Mouse (Mus musculus) heart, postnatal 10 days (tissue): ENCODE results near the gene Sipa1l2. TPM values are rescaled to one million over a fixed set of nuclear protein-coding genes. Genes with fewer than 3 reads are reported as not detected.
"Not testable (repeated sequence)": the region's sequence is repeated elsewhere in the genome, so short reads cannot be mapped to it uniquely, and the experiment has no call there.

Experiments
- DNase-seq, 2 experiments: peaks; one replicate each; pipeline ENCODE4 v3.0.0; 2021
- intact Hi-C: fragments of 180-260 bp; cut with DNase I; formaldehyde crosslinking; loops from one replicate; pipeline ENCODE4 v1.15.1; 2025
- total RNA-seq, 2 experiments: library from RNA; stranded (reverse); gene quantifications; 2 replicates each; pipeline ENCODE4 v1.2.3; 2021

The Sipa1l2 gene
- total RNA-seq, 2 experiments from 2014 or later, result 52.7 to 67.3 TPM

DNA sequence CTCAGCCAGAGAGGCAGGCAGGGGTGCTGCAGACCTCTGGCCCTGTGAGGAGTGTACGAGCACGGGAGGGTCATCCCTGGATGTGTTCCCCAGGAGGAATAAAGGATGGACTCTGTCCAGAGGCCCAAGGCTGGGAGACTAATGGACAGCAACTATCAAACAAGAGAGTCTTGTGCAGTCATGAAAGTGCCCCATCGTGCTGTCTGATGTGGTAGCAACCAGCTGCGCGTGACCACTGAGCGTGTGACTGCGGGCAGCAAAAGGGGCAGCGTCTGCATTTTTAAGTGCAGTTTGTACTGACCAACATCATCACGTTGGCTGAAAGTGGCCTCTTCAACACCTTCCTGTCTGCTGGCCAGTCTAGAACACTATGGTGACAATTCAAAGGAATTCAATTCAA lies 23.7 kb downstream of the Sipa1l2 start:
- no peak for DNase-seq
- intact Hi-C loops, result no loop called here

- intact Hi-C loops, result no loop called here
- no peak for DNase-seq
These were observed 26.6 kb downstream of the Sipa1l2 start for GRCm38 (mm10) chr8:125542893-125543613.

- DNase-seq, result peak; percentile 68 to 77
- intact Hi-C loops, result no loop called here
These were observed 30.3 kb downstream of the Sipa1l2 start for GRCm38 (mm10) chr8:125539056-125540013.

GRCm38 (mm10) chr8:125538265-125538664 lies 31.3 kb downstream of the Sipa1l2 start:
- peak; percentile 70 to 74 for DNase-seq
- intact Hi-C loops, result no loop called here

- intact Hi-C loops, result no loop called here
- peak; percentile 65 to 75 for DNase-seq
These were observed 35.9 kb downstream of the Sipa1l2 start for GRCm38 (mm10) chr8:125533709-125534108.

GRCm38 (mm10) chr8:125532953-125533352 lies 36.7 kb downstream of the Sipa1l2 start:
- intact Hi-C loops, result no loop called here
- peak in 1 of 2 experiments; percentile 45 for DNase-seq

- intact Hi-C loops, result no loop called here
These were observed 37.4 kb downstream of the Sipa1l2 start for GRCm38 (mm10) chr8:125532177-125532576.

GRCm38 (mm10) chr8:125531640-125532039 lies 38.0 kb downstream of the Sipa1l2 start:
- no peak for DNase-seq
- intact Hi-C loops, result loop anchor here (2.0 kb wide), 1 partner anchor 37 kb away; the partner anchor contains the start of gene Sipa1l2

More at GRCm38 (mm10) chr8:125532177-125532576, 37.4 kb downstream of the Sipa1l2 start:
- DNase-seq, result peak in 1 of 2 experiments; percentile 49

DNA sequence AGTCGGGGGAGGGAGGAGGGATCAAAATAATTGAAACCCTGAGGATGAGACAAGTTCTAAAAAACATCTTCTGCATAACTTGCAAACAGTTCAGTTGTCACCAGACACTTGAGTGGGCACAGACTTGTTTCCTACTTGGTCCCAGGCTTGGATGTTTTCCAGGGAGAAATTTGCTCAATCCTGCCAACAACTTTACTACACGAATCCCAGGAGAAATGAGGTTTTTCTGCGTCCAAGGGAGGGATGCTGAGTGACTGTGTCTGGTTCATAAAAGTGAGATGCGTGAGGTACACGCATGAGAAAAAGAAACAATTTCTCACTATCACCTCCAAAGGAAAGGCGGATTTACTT lies 38.5 kb downstream of the Sipa1l2 start:
- intact Hi-C loops, result loop anchor here (2.0 kb wide), 1 partner anchor 38 kb away; the partner anchor contains the start of gene Sipa1l2
- DNase-seq, result peak in 1 of 2 experiments; percentile 44

DNA sequence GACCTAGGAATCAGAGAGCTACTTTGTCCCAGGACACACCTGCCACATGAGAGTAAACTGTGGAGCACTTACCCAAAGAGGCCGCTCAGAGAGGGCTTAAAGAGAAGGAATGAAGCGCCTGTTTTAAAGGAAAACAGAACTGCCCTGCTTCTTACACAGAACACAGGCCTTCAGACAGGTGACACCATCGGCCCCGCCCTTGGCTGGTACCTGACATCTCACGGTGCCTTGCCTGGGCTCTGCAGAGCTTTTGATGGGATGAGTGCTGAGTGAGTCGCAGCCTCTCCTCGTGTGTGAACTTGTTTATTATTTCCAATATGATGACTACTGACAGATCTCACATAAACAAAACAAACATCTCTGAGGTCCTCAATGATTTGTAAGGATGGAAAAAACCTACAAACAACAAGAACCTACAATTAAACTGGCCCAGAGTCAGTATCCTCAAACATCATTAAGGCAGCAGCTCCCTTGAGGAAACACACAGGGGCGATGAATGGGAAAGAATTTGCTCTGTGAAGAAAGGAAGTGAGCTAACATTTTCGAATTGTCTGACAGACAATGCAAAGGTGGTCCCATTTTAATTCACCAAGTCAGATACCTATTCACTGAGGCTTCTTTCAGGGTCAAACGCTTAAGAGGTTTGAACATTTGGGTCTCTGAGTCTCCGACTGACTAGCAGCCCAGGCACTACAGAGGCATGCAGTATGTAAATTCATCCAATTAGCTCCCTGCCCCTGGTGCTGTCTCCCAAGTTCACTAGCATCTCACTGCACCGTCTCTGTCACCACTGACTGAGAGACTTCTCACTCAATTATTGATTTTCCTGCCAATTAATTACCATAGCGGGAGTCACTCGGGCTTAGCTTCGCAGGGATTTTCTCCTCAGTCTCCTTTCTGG lies 39.2 kb downstream of the Sipa1l2 start:
- no peak for DNase-seq
- intact Hi-C loops, result loop anchor here (2.0 kb wide), 1 partner anchor 38 kb away; the partner anchor contains the start of gene Sipa1l2

GRCm38 (mm10) chr8:125529019-125529418 lies 40.6 kb downstream of the Sipa1l2 start:
- DNase-seq, result no peak
- intact Hi-C loops, result no loop called here

DNA sequence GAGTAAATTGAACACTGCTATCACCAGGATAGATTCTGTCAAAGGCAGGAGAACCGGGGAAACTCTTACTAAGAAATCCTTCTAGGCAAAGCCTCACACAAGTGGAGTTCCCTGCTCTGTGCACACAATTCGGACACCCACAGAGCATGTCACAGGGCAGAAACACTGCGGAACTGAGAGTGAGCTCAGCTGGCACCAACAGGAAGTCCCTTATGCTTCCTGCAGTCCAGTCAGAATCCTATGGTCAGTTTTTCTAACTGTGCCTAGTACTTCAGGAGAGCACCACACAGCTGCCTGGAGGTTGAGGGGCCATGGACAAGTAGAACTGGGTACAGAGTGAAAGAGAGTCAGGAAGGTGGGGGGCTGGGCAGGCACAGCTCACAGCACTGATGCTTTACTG lies 41.7 kb downstream of the Sipa1l2 start:
- intact Hi-C loops, result no loop called here
- no peak for DNase-seq

- intact Hi-C loops, result no loop called here
- DNase-seq, result no peak
These were observed 42.6 kb downstream of the Sipa1l2 start for GRCm38 (mm10) chr8:125526999-125527398.

DNA sequence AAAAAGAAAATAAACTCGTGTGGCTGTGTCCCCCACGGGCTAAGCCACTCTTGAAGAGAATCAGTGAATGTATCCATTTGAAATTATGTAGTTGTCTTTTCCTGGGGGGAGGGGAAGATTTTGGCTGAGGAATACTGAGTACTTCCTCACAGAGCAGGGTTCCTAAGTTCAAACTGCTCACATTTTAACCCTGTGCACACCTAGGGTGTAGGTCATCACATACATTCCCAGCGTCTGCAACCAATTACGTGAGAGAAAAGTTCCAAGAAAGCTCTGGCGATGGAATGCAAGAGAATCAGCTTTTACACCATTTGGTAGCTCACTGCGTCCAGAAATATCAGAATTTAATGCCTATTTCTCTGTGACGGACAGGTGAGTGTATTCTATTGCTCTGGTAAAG lies 43.0 kb downstream of the Sipa1l2 start:
- intact Hi-C loops, result no loop called here
- DNase-seq, result no peak

DNA sequence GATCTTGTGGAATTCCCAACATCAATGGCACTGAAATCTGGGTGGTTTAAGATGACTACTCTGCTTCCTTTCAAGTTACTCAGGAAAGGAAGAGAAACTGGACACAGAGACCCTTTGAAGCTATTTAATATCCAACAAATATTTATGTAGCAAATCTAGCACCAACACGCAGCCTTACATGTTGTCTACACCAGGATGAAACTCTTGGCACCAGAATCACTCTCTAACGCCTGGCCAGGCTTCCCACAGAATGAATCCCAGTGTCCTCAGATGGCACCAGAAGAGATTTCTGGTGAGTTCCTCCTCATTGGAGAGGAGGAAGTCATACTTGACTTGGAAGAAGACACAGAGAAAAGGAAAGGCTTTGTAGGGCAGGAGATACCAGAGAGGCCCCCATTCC lies 45.1 kb downstream of the Sipa1l2 start:
- DNase-seq, result no peak
- intact Hi-C loops, result loop anchor here (5.0 kb wide), 1 partner anchor 33 kb away; no protein-coding TSS in a partner anchor

- intact Hi-C loops, result loop anchor here (5.0 kb wide), 1 partner anchor 34 kb away; no protein-coding TSS in a partner anchor
- DNase-seq, result no peak
These were observed 46.4 kb downstream of the Sipa1l2 start for GRCm38 (mm10) chr8:125523213-125523612.

GRCm38 (mm10) chr8:125522151-125522550 lies 47.5 kb downstream of the Sipa1l2 start:
- DNase-seq, result no peak
- intact Hi-C loops, result loop anchor here (5.0 kb wide), 1 partner anchor 35 kb away; no protein-coding TSS in a partner anchor

- intact Hi-C loops, result loop anchor here (5.0 kb wide), 1 partner anchor 36 kb away; no protein-coding TSS in a partner anchor
- no peak for DNase-seq
These were observed 48.5 kb downstream of the Sipa1l2 start for GRCm38 (mm10) chr8:125521087-125521486.

DNA sequence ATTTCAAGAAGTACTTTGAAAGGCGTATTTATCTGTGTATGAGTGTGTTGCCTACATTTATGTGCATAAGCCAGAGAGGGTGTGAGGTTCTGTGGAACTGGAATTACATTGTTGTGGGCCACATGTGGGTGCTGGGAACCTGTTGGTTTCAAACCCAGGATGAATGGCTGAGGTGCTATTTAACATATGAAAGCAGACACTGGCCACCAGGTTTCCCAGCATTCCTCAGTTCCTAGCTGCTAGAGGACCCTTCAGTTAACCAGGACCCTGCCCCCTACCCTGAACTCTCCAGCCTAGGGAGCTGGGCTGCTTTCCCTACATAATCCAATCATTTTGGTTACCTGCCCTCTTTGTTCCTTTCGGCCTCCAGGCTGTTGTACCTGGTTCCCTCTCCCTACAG lies 49.3 kb downstream of the Sipa1l2 start:
- intact Hi-C loops, result loop anchor here (5.0 kb wide), 1 partner anchor 37 kb away; no protein-coding TSS in a partner anchor
- not testable (repeated sequence) for DNase-seq

DNA sequence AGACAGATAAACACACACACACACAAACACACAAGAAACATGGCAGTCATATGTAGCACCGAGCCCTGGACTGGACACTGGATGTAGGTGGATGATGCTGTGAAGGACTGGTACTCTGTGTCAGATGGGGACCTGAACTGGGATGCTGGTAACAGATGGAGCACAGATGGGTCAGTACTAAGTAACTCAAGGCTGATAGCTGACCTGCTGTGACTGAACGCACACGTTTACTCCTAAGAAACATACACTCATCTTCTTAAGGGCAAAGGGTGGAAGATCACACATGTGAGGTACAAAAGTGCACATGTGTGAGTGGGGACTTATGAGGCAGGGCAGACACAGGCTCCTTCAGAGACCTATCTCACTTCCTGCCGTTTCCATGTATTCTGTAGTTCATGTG lies 50.7 kb downstream of the Sipa1l2 start:
- DNase-seq, result no peak
- intact Hi-C loops, result no loop called here
